Mouse (Mus musculus) lung, postnatal 0 days (tissue): ENCODE measurements around the gene Bcr.

Source experiments
- CTCF ChIP-seq: IDR thresholded peaks from 2 replicates; pipeline ENCODE4 v1.5.1; 2016; ENCODE audit warnings: antibody characterized with exemption, mild to moderate bottlenecking
- EP300 ChIP-seq: IDR thresholded peaks from 2 replicates; pipeline ENCODE4 v1.6.1; 2016; ENCODE audit warnings: antibody characterized with exemption, mild to moderate bottlenecking, control low read depth

GRCm38 (mm10) chr10:75184826-75185225 lies 124.4 kb downstream of the Bcr start:
- no peak for TF ChIP-seq CTCF
- no peak for TF ChIP-seq EP300
